Mouse (Mus musculus) monocyte, adult 5-6 weeks (primary cell): ENCODE results near the gene Hpd. TPM values are rescaled to one million over a fixed set of nuclear protein-coding genes. Genes with fewer than 3 reads are reported as not detected.
"Not testable (repeated sequence)": the region's sequence is repeated elsewhere in the genome, so short reads cannot be mapped to it uniquely, and the experiment has no call there.

Experiments
- ATAC-seq: fragments of 153-309, 156-312 bp; replicated peaks from 2 replicates; pipeline ENCODE4 v1.8.0; 2017; ENCODE audit warnings: mild to moderate bottlenecking; ENCODE audit not compliant: low TSS enrichment, insufficient number of reproducible peaks, severe bottlenecking, poor library complexity, low FRiP score
- total RNA-seq: library from RNA; stranded (forward); fragments of 200-1000, 200-491, 200-594 nt; gene quantifications from 3 replicates; pipeline ENCODE4 v1.2.3, GENCODE M21; 2017

The Hpd gene
- not detected in 3 replicates for total RNA-seq

GRCm38 (mm10) chr5:123182651-123183050 lies at the start of gene Hpd:
Gene Hpd, minus strand, starts transcription at chr5:123182727.
- ATAC-seq: no peak

- no peak for ATAC-seq
Measured at GRCm38 (mm10) chr5:123232180-123232579, 49.7 kb upstream of the Hpd start.

- ATAC-seq: no peak
Measured at GRCm38 (mm10) chr5:123229296-123229695, 46.8 kb upstream of the Hpd start.

GRCm38 (mm10) chr5:123228524-123228922 lies 46.0 kb upstream of the Hpd start:
- no peak for ATAC-seq

- peak; percentile 98 for ATAC-seq
Measured at GRCm38 (mm10) chr5:123227762-123228523, 45.4 kb upstream of the Hpd start.

GRCm38 (mm10) chr5:123226851-123227250 lies 44.3 kb upstream of the Hpd start:
- no peak for ATAC-seq

- not testable (repeated sequence) for ATAC-seq
Measured at GRCm38 (mm10) chr5:123223861-123224260, 41.3 kb upstream of the Hpd start.

- no peak for ATAC-seq
Measured at GRCm38 (mm10) chr5:123223051-123223410, 40.5 kb upstream of the Hpd start.

GRCm38 (mm10) chr5:123222346-123223050 lies 40.0 kb upstream of the Hpd start:
- ATAC-seq: not testable (repeated sequence)

- ATAC-seq: not testable (repeated sequence)
Measured at GRCm38 (mm10) chr5:123203591-123203990, 21.1 kb upstream of the Hpd start.

- not testable (repeated sequence) for ATAC-seq
Measured at GRCm38 (mm10) chr5:123202771-123203170, 20.2 kb upstream of the Hpd start.

- ATAC-seq: no peak
Measured at GRCm38 (mm10) chr5:123201987-123202386, 19.5 kb upstream of the Hpd start.

- ATAC-seq: no peak
Measured at GRCm38 (mm10) chr5:123201523-123201892, 19.0 kb upstream of the Hpd start.

GRCm38 (mm10) chr5:123200816-123201522 lies 18.4 kb upstream of the Hpd start:
- ATAC-seq: not testable (repeated sequence)

GRCm38 (mm10) chr5:123198523-123198922 lies 16.0 kb upstream of the Hpd start:
- ATAC-seq: no peak

GRCm38 (mm10) chr5:123196746-123197145 lies 14.2 kb upstream of the Hpd start:
- ATAC-seq: no peak

GRCm38 (mm10) chr5:123195500-123196000 lies 13.0 kb upstream of the Hpd start:
- no peak for ATAC-seq

GRCm38 (mm10) chr5:123194856-123195255 lies 12.3 kb upstream of the Hpd start:
- ATAC-seq: no peak

GRCm38 (mm10) chr5:123193436-123193835 lies 10.9 kb upstream of the Hpd start:
- no peak for ATAC-seq
